Mouse (Mus musculus) liver, embryonic 13.5 days (tissue): ENCODE data around the gene Inpp4a. TPM values are rescaled to one million over a fixed set of nuclear protein-coding genes. Genes with fewer than 3 reads are reported as not detected.

Source experiments
- ATAC-seq: fragments of 200-750 bp; cut with Nextera tagmentation; 2 replicates; pipeline ENCODE4 v1.8.0; 2017; ENCODE audit warnings: low read depth, mild to moderate bottlenecking, moderate number of reproducible peaks, moderate library complexity
- DNase-seq: peaks from one replicate; pipeline ENCODE4 v3.0.0; 2022
- H3K27ac ChIP-seq: fragments of 300-500 bp; sonication (generic); 2 replicates; pipeline ENCODE4 v1.5.1; 2015; ENCODE audit warnings: moderate library complexity, mild to moderate bottlenecking, inconsistent platforms
- H3K27me3 ChIP-seq: fragments of 300-500 bp; sonication (generic); 2 replicates; pipeline ENCODE4 v1.6.1; 2015; ENCODE audit warnings: mild to moderate bottlenecking, inconsistent platforms
- H3K36me3 ChIP-seq: fragments of 300-500 bp; sonication (generic); 2 replicates; pipeline ENCODE4 v1.6.1; 2015; ENCODE audit warnings: mild to moderate bottlenecking, inconsistent platforms
- H3K4me1 ChIP-seq: fragments of 300-500 bp; sonication (generic); replicated peaks from 2 replicates; pipeline ENCODE4 v1.6.1; 2015; ENCODE audit warnings: inconsistent platforms
- H3K4me2 ChIP-seq: fragments of 300-500 bp; sonication (generic); 2 replicates; pipeline ENCODE4 v1.6.1; 2015; ENCODE audit warnings: inconsistent platforms, mild to moderate bottlenecking, moderate library complexity
- H3K4me3 ChIP-seq: fragments of 300-500 bp; sonication (generic); replicated peaks from 2 replicates; pipeline ENCODE4 v1.5.1; 2015; ENCODE audit warnings: mild to moderate bottlenecking, inconsistent platforms
- H3K9ac ChIP-seq: fragments of 300-500 bp; sonication (generic); 2 replicates; pipeline ENCODE4 v1.6.1; 2015; ENCODE audit warnings: mild to moderate bottlenecking, inconsistent platforms
- H3K9me3 ChIP-seq: fragments of 300-500 bp; sonication (generic); replicated peaks from 2 replicates; pipeline ENCODE4 v1.6.1; 2016; ENCODE audit warnings: inconsistent platforms
- WGBS: fragments of 180-500 bp; shearing (Covaris S2); methylation state at CpG from one replicate; pipeline ENCODE4 v1.1.7; 2015; ENCODE audit not compliant: insufficient replicate concordance; 5-methylcytosine and 5-hydroxymethylcytosine counted together
- polyA plus RNA-seq: library from polyadenylated mRNA; unstranded; fragments of >200 nt; fragmentation: Nextera tagmentation; extraction: Ambion mirVana; gene quantifications from 2 replicates; pipeline ENCODE4 v1.2.1, GENCODE M21; 2015

Gene Inpp4a
- polyA plus RNA-seq, 1 experiment from 2014 or later = 3.1 TPM

- H3K9ac ChIP-seq = no peak overlapping the region
- H3K4me2 ChIP-seq = no peak overlapping the region
- H3K27ac ChIP-seq = no peak overlapping the region
- no peaks in the 10 kb centered on the region for H3K27me3 ChIP-seq
- H3K36me3 ChIP-seq = no peaks in the 10 kb centered on the region
- H3K4me3 ChIP-seq = no peak overlapping the region
- H3K4me1 ChIP-seq = no peaks in the 10 kb centered on the region
- H3K9me3 ChIP-seq = no peaks in the 10 kb centered on the region
- DNase-seq = no peak
- ATAC-seq = no peak
- WGBS = 50% methylated on average over 3 of the region's 3 CpGs
These were observed 84.6 kb downstream of the Inpp4a start for GRCm38 (mm10) chr1:37384304-37384703.

- no peak for DNase-seq
- Histone ChIP-seq H3K27ac (no peak overlapping the region), H3K9me3 (no peaks in the 10 kb centered on the region), H3K36me3 (no peaks in the 10 kb centered on the region), H3K4me1 (no peaks in the 10 kb centered on the region), H3K4me2 (no peak overlapping the region), H3K9ac (no peak overlapping the region), H3K4me3 (no peak overlapping the region), H3K27me3 (no peaks in the 10 kb centered on the region)
- no peak for ATAC-seq
- WGBS = 67% methylated on average over 7 of the region's 7 CpGs
These were observed 86.8 kb downstream of the Inpp4a start for GRCm38 (mm10) chr1:37386448-37386971.

- ATAC-seq (no peak), DNase-seq (no peak)
- Histone ChIP-seq H3K9me3 (no peaks in the 10 kb centered on the region), H3K36me3 (no peaks in the 10 kb centered on the region), H3K27me3 (no peaks in the 10 kb centered on the region), H3K4me2 (no peak overlapping the region), H3K4me1 (no peaks in the 10 kb centered on the region), H3K4me3 (no peak overlapping the region), H3K27ac (no peak overlapping the region), H3K9ac (no peak overlapping the region)
- WGBS = 71% methylated on average over 5 of the region's 5 CpGs
These were observed 93.5 kb downstream of the Inpp4a start for GRCm38 (mm10) chr1:37393174-37393573.

GRCm38 (mm10) chr1:37396481-37396880 is 96.8 kb downstream of the Inpp4a start:
- DNase-seq (no peak), ATAC-seq (no peak)
- H3K9ac ChIP-seq = no peak overlapping the region
- H3K4me3 ChIP-seq = no peak overlapping the region
- no peaks in the 10 kb centered on the region for H3K36me3 ChIP-seq
- no peaks in the 10 kb centered on the region for H3K4me1 ChIP-seq
- no peaks in the 10 kb centered on the region for H3K27me3 ChIP-seq
- H3K27ac ChIP-seq = no peak overlapping the region
- WGBS = 52% methylated on average over 1 of the region's 1 CpGs
- no peaks in the 10 kb centered on the region for H3K9me3 ChIP-seq
- no peak overlapping the region for H3K4me2 ChIP-seq

- Histone ChIP-seq H3K9me3 (no peaks in the 10 kb centered on the region), H3K4me3 (no peak overlapping the region), H3K27me3 (no peaks in the 10 kb centered on the region), H3K4me2 (no peak overlapping the region), H3K4me1 (no peaks in the 10 kb centered on the region), H3K9ac (no peak overlapping the region), H3K36me3 (no peaks in the 10 kb centered on the region), H3K27ac (no peak overlapping the region)
- DNase-seq (no peak), ATAC-seq (no peak)
- 73% methylated on average over 3 of the region's 3 CpGs for WGBS
These were observed 99.3 kb downstream of the Inpp4a start for GRCm38 (mm10) chr1:37398961-37399360.

GRCm38 (mm10) chr1:37399734-37400133 is 100.1 kb downstream of the Inpp4a start:
- ATAC-seq (no peak), DNase-seq (no peak)
- H3K9ac ChIP-seq = no peak overlapping the region
- H3K9me3 ChIP-seq = no peaks in the 10 kb centered on the region
- H3K4me3 ChIP-seq = no peak overlapping the region
- H3K4me1 ChIP-seq = no peaks in the 10 kb centered on the region
- H3K4me2 ChIP-seq = no peak overlapping the region
- H3K36me3 ChIP-seq = no peaks in the 10 kb centered on the region
- H3K27ac ChIP-seq = no peak overlapping the region
- 74% methylated on average over 8 of the region's 8 CpGs for WGBS
- H3K27me3 ChIP-seq = no peaks in the 10 kb centered on the region

- H3K27me3 ChIP-seq = no peaks in the 10 kb centered on the region
- H3K9me3 ChIP-seq = no peaks in the 10 kb centered on the region
- no peak overlapping the region for H3K4me2 ChIP-seq
- no peak overlapping the region for H3K4me3 ChIP-seq
- no peaks in the 10 kb centered on the region for H3K36me3 ChIP-seq
- H3K9ac ChIP-seq = no peak overlapping the region
- ATAC-seq (no peak), DNase-seq (peak; percentile 30)
- no peak overlapping the region for H3K27ac ChIP-seq
- whole genome bisulfite sequencing = 44% methylated on average over 4 of the region's 4 CpGs
- H3K4me1 ChIP-seq = no peaks in the 10 kb centered on the region
These were observed 102.0 kb downstream of the Inpp4a start for GRCm38 (mm10) chr1:37401687-37402086.

GRCm38 (mm10) chr1:37405137-37405536 is 105.5 kb downstream of the Inpp4a start:
- no peaks in the 10 kb centered on the region for H3K36me3 ChIP-seq
- 0 out of 2 replicates have a peak, but pooled peaks cover 3% of the 10 kb centered on the region for H3K4me1 ChIP-seq
- H3K27ac ChIP-seq = no peak overlapping the region
- no peak overlapping the region for H3K4me3 ChIP-seq
- H3K9ac ChIP-seq = no peak overlapping the region
- H3K9me3 ChIP-seq = no peaks in the 10 kb centered on the region
- WGBS = 50% methylated on average over 2 of the region's 2 CpGs
- DNase-seq = no peak
- H3K27me3 ChIP-seq = no peaks in the 10 kb centered on the region
- ATAC-seq = no peak
- no peak overlapping the region for H3K4me2 ChIP-seq

GRCm38 (mm10) chr1:37407228-37407627 is 107.6 kb downstream of the Inpp4a start:
- Histone ChIP-seq H3K9ac (no peak overlapping the region), H3K27ac (no peak overlapping the region), H3K36me3 (no peaks in the 10 kb centered on the region), H3K27me3 (no peaks in the 10 kb centered on the region), H3K4me2 (no peak overlapping the region), H3K9me3 (no peaks in the 10 kb centered on the region), H3K4me1 (0 out of 2 replicates have a peak, but pooled peaks cover 3% of the 10 kb centered on the region), H3K4me3 (no peak overlapping the region)
- ATAC-seq = no peak
- no peak for DNase-seq
- WGBS = 65% methylated on average over 8 of the region's 8 CpGs

- no peak overlapping the region for H3K9ac ChIP-seq
- H3K27me3 ChIP-seq = no peaks in the 10 kb centered on the region
- H3K9me3 ChIP-seq = no peaks in the 10 kb centered on the region
- WGBS = 68% methylated on average over 8 of the region's 8 CpGs
- 0 out of 2 replicates have a peak, but pooled peaks cover 3% of the 10 kb centered on the region for H3K4me1 ChIP-seq
- H3K4me2 ChIP-seq = no peak overlapping the region
- DNase-seq = no peak
- H3K36me3 ChIP-seq = no peaks in the 10 kb centered on the region
- no peak overlapping the region for H3K27ac ChIP-seq
- no peak for ATAC-seq
- no peak overlapping the region for H3K4me3 ChIP-seq
These were observed 108.4 kb downstream of the Inpp4a start for GRCm38 (mm10) chr1:37408059-37408458.

GRCm38 (mm10) chr1:37408678-37409077 is 109.0 kb downstream of the Inpp4a start:
- no peak for DNase-seq
- Histone ChIP-seq H3K36me3 (no peaks in the 10 kb centered on the region), H3K4me1 (0 out of 2 replicates have a peak, but pooled peaks cover 3% of the 10 kb centered on the region), H3K9ac (no peak overlapping the region), H3K4me3 (no peak overlapping the region), H3K9me3 (no peaks in the 10 kb centered on the region), H3K27ac (no peak overlapping the region), H3K27me3 (no peaks in the 10 kb centered on the region), H3K4me2 (no peak overlapping the region)
- ATAC-seq = no peak
- WGBS = 61% methylated on average over 3 of the region's 3 CpGs

GRCm38 (mm10) chr1:37409647-37410046 is 110.0 kb downstream of the Inpp4a start:
- H3K27ac ChIP-seq = no peak overlapping the region
- no peak for DNase-seq
- no peaks in the 10 kb centered on the region for H3K27me3 ChIP-seq
- no peak overlapping the region for H3K4me3 ChIP-seq
- H3K4me1 ChIP-seq = 0 out of 2 replicates have a peak, but pooled peaks cover 3% of the 10 kb centered on the region
- H3K4me2 ChIP-seq = no peak overlapping the region
- H3K9me3 ChIP-seq = no peaks in the 10 kb centered on the region
- ATAC-seq = 0 out of 2 replicates have a peak, but pooled peaks have one; percentile 43
- H3K36me3 ChIP-seq = no peaks in the 10 kb centered on the region
- H3K9ac ChIP-seq = no peak overlapping the region
